ENCODE assay signal across 9 mouse cellular contexts in the genomic region with DNA sequence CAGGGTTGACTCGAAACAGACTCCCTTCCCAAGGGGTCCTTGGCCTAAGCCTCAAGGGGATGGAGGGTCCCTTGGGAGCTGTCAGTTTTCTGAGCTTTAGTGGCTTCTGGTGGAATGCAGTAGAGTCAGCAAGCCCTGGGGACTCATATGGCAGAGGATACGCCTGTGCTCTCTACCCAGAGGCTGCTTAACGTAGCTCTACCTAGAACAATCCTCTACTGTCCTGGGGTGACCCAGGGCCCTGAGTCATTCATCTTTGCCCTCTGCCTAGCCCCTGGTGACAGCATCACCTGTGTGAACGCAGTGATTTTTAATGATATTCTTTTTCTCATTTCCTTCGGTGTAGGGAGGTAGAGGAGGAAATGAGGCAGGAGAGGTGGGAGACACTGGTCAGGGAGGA. TPM values are rescaled to one million over a fixed set of nuclear protein-coding genes. Genes with fewer than 3 reads are reported as not detected.
DNase-seq lines count a peak whose midpoint lies in the region; ATAC-seq and TF ChIP-seq lines count a peak whose summit lies in the region.
"Had no signal": no experiment of that assay in that cellular context is flagged by ENCODE, and none has a peak within 500 bp of the region (broad histone marks: within the 10 kb centered on the region; RNA-seq: fewer than 3 reads in every experiment).

No protein-coding gene starts in this region.

- H3K9me3 ChIP-seq in kidney, postnatal 0 days (replicated peaks; ENCODE audit: low read length), result no peaks in the 10 kb centered on the region
- H3K9me3 ChIP-seq in forebrain, embryonic 11.5 days (ENCODE audit: control insufficient read depth, low read length), result no peaks in the 10 kb centered on the region
- H3K9me3 ChIP-seq in limb, embryonic 10.5 days (replicated peaks), result no peaks in the 10 kb centered on the region
- no peaks in the 10 kb centered on the region for H3K9me3 ChIP-seq in neural tube, embryonic 14.5 days (ENCODE audit: control insufficient read depth, low read length)

- no peaks in the 10 kb centered on the region for H3K27me3 ChIP-seq in kidney, postnatal 0 days (ENCODE audit: insufficient read depth, low read length)
- no peaks in the 10 kb centered on the region; the same call in 1 of the 2 replicates for H3K27me3 ChIP-seq in forebrain, embryonic 11.5 days (ENCODE audit: control insufficient read depth, insufficient read depth, low read length)
- H3K27me3 ChIP-seq in limb, embryonic 10.5 days (ENCODE audit: low read depth, poor library complexity, severe bottlenecking), result no peaks in the 10 kb centered on the region
- no peaks in the 10 kb centered on the region for H3K27me3 ChIP-seq in neural tube, embryonic 14.5 days (ENCODE audit: control insufficient read depth, insufficient read depth, low read length)
- H3K27me3 ChIP-seq: Patski had no signal

- peak overlapping the region; percentile 97 for H3K27ac ChIP-seq in kidney, postnatal 0 days
- no peak overlapping the region for H3K27ac ChIP-seq in forebrain, embryonic 11.5 days (ENCODE audit: low read depth, low read length)
- H3K27ac ChIP-seq in limb, embryonic 10.5 days, result peak overlapping the region; percentile 95
- H3K27ac ChIP-seq in neural tube, embryonic 14.5 days (ENCODE audit: low read depth, low read length), result peak overlapping the region; percentile 72; the same call in 1 of the 2 replicates

- H3K4me2 ChIP-seq in kidney, postnatal 0 days (ENCODE audit: low read length), result peak overlapping the region; percentile 83
- peak overlapping the region; percentile 96; the same call in 1 of the 2 replicates for H3K4me2 ChIP-seq in forebrain, embryonic 11.5 days (ENCODE audit: low read depth, low read length, severe bottlenecking)
- peak overlapping the region; percentile 81 for H3K4me2 ChIP-seq in neural tube, embryonic 14.5 days (ENCODE audit: low read depth, low read length)

- no peak for TF ChIP-seq CTCF in kidney, postnatal 0 days (IDR thresholded peaks at IDR 0.05; ENCODE audit: low read depth)

- WGBS in kidney, postnatal 0 days, result 48% methylated on average over 5 of the region's 5 CpGs
- 60% methylated on average over 5 of the region's 5 CpGs for WGBS in forebrain, embryonic 11.5 days
- WGBS in limb, embryonic 10.5 days, result 56% methylated on average over 5 of the region's 5 CpGs
- 50% methylated on average over 5 of the region's 5 CpGs for WGBS in neural tube, embryonic 14.5 days

- no peak overlapping the region for H3K4me3 ChIP-seq in kidney, postnatal 0 days (replicated peaks; ENCODE audit: low read depth, low read length)
- no peak overlapping the region for H3K4me3 ChIP-seq in forebrain, embryonic 11.5 days (ENCODE audit: low read depth, low read length)
- peak overlapping the region; percentile 68 for H3K4me3 ChIP-seq in limb, embryonic 10.5 days
- H3K4me3 ChIP-seq in neural tube, embryonic 14.5 days (ENCODE audit: low read depth, low read length), result peak overlapping the region; percentile 46

- DNase-seq in kidney, postnatal 0 days (ENCODE audit: low spot score), result no peak
- DNase-seq in kidney, adult 18-20 months, result no peak
- DNase-seq in forebrain, embryonic 11.5 days (ENCODE audit: low spot score), result no peak
- DNase-seq in limb, embryonic 10.5 days (ENCODE audit: low spot score), result peak; percentile 35
- DNase-seq in left cerebral cortex, adult 18-20 months (ENCODE audit: low spot score in 2 of 2), result no peak
- DNase-seq in ovary, postnatal 36 days (ENCODE audit: low spot score), result no peak

- no peaks in the 10 kb centered on the region for H3K36me3 ChIP-seq in kidney, postnatal 0 days (ENCODE audit: insufficient read depth, low read length)
- H3K36me3 ChIP-seq in forebrain, embryonic 11.5 days (ENCODE audit: control insufficient read depth, insufficient read depth, low read length), result no peaks in the 10 kb centered on the region
- no peaks in the 10 kb centered on the region for H3K36me3 ChIP-seq in limb, embryonic 10.5 days
- H3K36me3 ChIP-seq in neural tube, embryonic 14.5 days (ENCODE audit: control insufficient read depth, insufficient read depth, low read length), result no peaks in the 10 kb centered on the region

- no peak for ATAC-seq in kidney, postnatal 0 days (replicated peaks; ENCODE audit: low FRiP score, low read depth)
- no peak for ATAC-seq in forebrain, embryonic 11.5 days (replicated peaks; ENCODE audit: low FRiP score)
- no peak for ATAC-seq in neural tube, embryonic 14.5 days (ENCODE audit: low read depth)
- no peak for ATAC-seq in monocyte, adult 5-6 weeks (replicated peaks; ENCODE audit: insufficient number of reproducible peaks, low FRiP score, low TSS enrichment, poor library complexity, severe bottlenecking)
- ATAC-seq: Patski had no signal

- H3K9ac ChIP-seq in kidney, postnatal 0 days (ENCODE audit: low read depth, low read length), result 0 out of 2 replicates have a peak overlapping the region, but pooled peaks have one; percentile 46
- H3K9ac ChIP-seq in forebrain, embryonic 11.5 days (ENCODE audit: low read length), result no peak overlapping the region
- peak overlapping the region; percentile 61 for H3K9ac ChIP-seq in neural tube, embryonic 14.5 days (replicated peaks; ENCODE audit: low read depth, low read length)

- H3K4me1 ChIP-seq in kidney, postnatal 0 days (replicated peaks; ENCODE audit: insufficient read depth, low read length), result peaks cover 33% of the 10 kb centered on the region
- H3K4me1 ChIP-seq in forebrain, embryonic 11.5 days (replicated peaks; ENCODE audit: control insufficient read depth, insufficient read depth, low read length), result peaks cover 8% of the 10 kb centered on the region; the same call in 1 of the 2 replicates
- H3K4me1 ChIP-seq in limb, embryonic 10.5 days, result peaks cover 53% of the 10 kb centered on the region
- H3K4me1 ChIP-seq in neural tube, embryonic 14.5 days (ENCODE audit: control insufficient read depth, insufficient read depth, low read length), result peaks cover 14% of the 10 kb centered on the region

RNA-seq across cellular contexts. Expression of gene Crygn, which starts 8.1 kb away (rescaled TPM):
- polyA plus RNA-seq in kidney, postnatal 0 days (2015; fragmentation: Nextera tagmentation; extraction: Ambion mirVana), result 5.8 and 7.1 TPM in 2 replicates
- polyA plus RNA-seq in forebrain, embryonic 11.5 days (2014; fragmentation: Nextera tagmentation; extraction: Ambion mirVana), result not detected in 2 replicates
- polyA plus RNA-seq in limb, embryonic 10.5 days (2016; fragmentation: Nextera tagmentation; extraction: Ambion mirVana), result 0.79 and 1.1 TPM in 2 replicates
- polyA plus RNA-seq in neural tube, embryonic 14.5 days (2014; fragmentation: Nextera tagmentation; extraction: Ambion mirVana), result 2.0 TPM in 1 of 2 replicates, not detected in the other
- total RNA-seq in left cerebral cortex, adult 18-20 months (2021), result not detected
- 21.0 TPM in 1 of 3 replicates, not detected in the others for total RNA-seq in monocyte, adult 5-6 weeks (2017)
- polyA plus RNA-seq: Patski had no signal

RNA-seq across cellular contexts. Expression of gene Wdr86, which starts 19.2 kb away (rescaled TPM):
- polyA plus RNA-seq in kidney, postnatal 0 days (2015; fragmentation: Nextera tagmentation; extraction: Ambion mirVana), result 21.3 and 21.9 TPM in 2 replicates
- 13.6 and 16.1 TPM in 2 replicates for polyA plus RNA-seq in forebrain, embryonic 11.5 days (2014; fragmentation: Nextera tagmentation; extraction: Ambion mirVana)
- 28.7 and 41.7 TPM in 2 replicates for polyA plus RNA-seq in limb, embryonic 10.5 days (2016; fragmentation: Nextera tagmentation; extraction: Ambion mirVana)
- polyA plus RNA-seq in neural tube, embryonic 14.5 days (2014; fragmentation: Nextera tagmentation; extraction: Ambion mirVana), result 1.2 and 5.3 TPM in 2 replicates
- 1 to 10 TPM in 1 of 2 experiments, under 1 TPM in 1; 0.56 to 1.0 TPM for total RNA-seq in left cerebral cortex, adult 18-20 months (2021)
- 0.21 to 1.6 TPM in 2 of 3 replicates, not detected in the other for total RNA-seq in monocyte, adult 5-6 weeks (2017)
- polyA plus RNA-seq: Patski had no signal

Comparison
In these comparisons a context has a peak if more than half of its experiments do, and no peak if none do; other contexts are left out.
1. H3K4me3 ChIP-seq: peak in limb, embryonic 10.5 days (single experiment) and neural tube, embryonic 14.5 days (single experiment); none in kidney, postnatal 0 days (single experiment) and forebrain, embryonic 11.5 days (single experiment).
2. Peak in every context shown above with its lines, with median percentiles within 50 percentile points of each other: H3K4me2 ChIP-seq.